Mouse (Mus musculus) retina, postnatal 1 day (tissue): Measurements from ENCODE around the gene Fam160a1.

Experiments
- DNase-seq: peaks from one replicate; pipeline ENCODE4 v3.0.0-alpha.2; 2012

Fam160a1 gene

DNA sequence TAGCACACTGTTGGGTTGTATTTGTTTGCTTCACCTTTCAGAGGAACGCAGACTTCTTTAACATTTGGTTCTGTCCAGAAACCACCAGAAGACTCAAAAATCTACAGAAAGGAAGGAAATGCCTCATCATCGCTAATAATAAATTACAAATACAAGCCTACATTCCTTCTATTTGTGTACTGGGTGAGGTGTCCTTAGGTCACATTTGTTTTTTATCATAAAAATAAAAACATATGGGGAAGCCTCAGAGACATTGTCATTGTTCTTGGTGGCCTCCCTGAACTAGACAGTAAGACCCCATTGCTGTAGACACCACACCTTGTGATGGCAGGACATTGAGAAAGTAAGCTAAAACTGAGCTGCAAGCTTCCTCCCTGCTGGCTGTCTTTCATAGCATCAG lies at the start of gene Fam160a1:
Fam160a1 (minus strand) TSS at position 101 of the 400 bp plus-strand sequence.
- DNase-seq = no peak

DNA sequence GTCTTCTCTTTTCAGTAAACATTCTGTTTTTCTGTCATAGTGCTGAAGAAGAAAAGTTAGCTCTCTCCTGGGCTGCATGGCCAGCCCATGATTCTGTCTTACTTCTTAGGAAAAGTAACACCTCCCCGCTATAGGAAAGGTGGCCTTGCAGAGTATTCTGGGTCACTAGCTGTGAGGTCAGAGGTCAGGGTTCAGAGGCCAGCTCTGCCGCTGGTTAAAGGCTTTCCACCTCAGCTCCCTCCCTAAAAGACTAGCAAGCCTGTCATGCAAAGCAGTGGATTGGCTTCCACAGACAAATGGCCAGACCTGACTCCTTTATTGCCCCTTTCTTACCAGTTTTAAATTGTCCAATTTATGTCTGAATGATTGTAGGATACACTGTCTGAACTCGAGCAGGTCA lies 46.9 kb upstream of the Fam160a1 start:
- DNase-seq = no peak

DNA sequence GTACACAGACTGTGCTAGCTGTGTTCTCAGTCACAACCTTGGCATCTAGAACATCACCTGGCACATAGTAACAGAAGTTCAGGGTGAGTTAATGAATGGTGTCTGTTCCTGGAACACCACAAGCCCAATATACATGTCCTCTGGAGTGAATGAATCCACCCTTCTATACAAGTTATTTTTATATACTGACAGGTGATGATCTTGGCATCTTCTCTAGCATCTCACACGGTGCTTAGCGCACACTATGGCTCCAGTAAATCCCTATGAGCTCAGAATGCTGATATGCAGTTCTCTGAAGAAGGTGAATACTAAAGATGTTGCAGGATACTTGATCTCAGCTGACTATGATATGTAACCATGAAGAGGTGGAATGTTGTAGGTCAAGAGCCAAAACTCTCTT lies 45.8 kb upstream of the Fam160a1 start:
- no peak for DNase-seq

DNA sequence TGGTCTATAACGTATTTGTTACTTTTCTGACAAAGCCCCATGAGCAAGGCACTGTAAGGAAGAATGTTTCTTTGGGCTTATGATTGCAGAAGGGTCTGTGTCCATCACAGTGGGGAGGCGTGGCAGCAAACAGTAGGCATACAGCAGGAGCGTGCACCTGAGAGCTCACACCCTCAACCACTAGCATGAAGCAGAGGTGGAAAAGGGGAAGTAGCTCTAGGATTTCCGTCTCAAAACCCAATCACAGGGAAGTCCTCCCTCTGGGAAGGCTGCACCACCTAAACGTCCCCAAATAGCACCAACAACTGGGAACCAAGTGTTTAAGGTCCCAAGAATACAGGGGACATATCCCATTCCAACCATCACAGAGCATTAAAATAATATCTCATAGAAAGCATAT lies 43.9 kb upstream of the Fam160a1 start:
- DNase-seq = no peak

DNA sequence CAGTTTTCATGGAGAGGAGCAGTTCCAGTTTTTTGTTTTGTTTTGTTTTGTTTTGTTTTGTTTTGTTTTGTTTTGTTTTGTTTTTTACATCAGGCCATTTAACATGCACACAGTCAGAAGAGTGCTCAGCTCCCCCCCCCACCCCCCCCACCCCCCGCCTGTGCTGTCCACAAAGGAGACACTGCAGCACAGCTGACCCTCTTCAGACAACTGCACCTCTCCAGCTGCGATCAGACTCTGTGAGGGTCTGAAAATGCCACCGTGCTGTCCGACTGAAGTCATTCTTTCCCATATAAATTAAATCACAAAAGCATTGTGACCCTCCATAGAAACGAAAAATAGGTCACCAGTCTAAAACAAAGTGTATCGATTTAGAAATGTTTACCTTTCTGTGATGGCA lies 42.2 kb upstream of the Fam160a1 start:
- DNase-seq = no peak

DNA sequence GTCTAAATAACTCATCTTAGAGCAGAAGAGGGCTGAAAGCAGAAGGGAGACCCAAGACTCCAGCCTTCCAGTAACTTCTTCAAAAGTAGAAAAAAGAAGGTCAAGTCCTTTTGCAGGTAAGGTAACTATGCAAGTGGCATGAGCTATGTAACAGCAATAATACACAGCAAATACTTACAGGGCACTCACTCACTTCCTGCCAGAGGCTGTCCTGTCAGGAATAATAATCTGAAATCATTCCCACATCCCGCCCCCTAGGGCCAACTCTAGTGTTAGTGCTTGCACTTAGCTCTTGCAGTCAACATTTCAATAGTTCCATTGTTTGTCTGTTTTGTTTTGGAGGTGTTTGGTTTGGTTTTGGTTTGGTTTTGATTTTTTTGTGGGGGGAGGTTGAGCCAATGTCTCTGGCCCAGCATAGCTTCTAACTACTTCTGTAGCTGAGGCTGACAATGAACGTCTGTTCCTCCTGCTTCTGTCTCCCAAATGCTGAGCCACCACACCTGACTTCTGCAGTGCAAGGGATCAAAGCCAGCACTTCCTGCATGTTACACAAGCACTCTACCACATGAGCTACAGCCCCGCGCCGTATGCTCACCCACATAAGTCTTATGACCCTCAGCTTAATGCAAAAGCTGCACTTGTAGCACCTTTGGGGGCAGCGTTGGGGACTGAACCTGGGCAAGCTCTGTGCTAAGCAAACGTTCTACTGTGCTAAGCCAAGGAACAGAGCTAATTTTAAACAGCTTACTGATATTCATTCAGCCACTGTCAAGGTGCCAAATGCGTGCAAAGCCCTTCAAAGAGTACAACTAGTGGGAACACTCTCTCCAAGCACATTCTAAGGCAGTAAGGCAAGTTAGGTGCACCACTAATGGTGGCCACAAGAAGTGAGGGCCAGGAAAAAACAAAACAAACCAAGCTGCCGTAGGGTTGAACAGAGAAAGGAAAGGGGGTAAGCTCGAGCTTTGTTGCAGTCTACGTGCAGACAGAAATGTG lies 41.3 kb upstream of the Fam160a1 start:
- no peak for DNase-seq

DNA sequence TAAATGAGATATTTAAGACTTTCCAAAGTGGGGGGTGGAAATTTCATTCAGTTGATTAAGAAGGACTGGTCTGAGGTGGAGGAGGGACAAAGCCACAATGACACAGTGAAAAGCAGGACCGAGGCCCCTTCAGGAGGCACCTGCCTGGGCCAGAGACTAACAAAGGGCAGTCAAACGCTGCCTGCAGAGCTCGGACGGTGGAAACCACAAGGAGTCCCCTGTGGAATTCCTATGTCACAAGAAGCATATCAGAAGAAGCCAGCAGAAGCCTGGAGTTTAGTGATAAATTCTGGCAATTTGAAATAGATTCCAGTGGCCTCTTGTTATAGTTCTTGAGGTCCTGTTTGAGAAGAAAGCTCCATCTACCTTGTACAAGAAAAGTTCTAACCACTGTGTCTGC lies 40.0 kb upstream of the Fam160a1 start:
- DNase-seq = no peak

DNA sequence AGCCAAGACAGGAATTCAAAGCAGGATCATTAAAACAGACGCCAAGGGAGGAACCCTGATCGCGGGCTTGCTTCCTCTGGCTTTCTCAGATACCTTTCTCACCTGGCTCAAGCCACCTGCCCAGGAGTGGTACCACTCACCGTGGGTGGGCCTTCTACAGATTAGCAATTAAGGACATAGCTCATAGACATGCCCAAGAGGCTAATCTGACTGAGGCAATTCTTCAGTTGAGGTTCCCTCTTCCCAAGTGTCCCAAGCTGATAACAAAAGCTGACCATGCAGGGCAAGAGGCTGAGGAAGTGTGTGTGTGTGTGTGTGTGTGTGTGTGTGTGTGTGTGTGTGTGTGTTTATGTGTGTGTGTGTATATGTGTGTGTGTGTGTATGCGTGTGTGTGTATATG lies 38.9 kb upstream of the Fam160a1 start:
- no peak for DNase-seq

DNA sequence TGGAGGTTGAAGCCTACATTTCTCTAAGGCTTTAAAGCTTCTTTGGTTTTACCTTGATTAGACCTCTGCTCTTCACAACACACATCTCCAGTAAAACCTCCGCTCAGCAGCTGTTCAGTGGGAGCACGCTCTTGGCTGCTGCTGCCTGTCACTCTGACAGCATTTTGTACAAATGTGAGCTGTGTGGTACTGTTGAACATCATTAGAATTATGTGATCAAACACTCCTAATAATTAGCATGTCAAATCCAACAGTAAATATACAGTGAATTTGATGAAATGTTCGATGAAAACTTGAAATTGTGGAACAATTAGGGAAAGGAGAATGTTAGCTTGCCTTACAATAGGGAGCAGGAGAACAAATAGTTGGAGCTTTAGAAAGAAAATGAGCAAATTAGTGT lies 38.0 kb upstream of the Fam160a1 start:
- DNase-seq = no peak

DNA sequence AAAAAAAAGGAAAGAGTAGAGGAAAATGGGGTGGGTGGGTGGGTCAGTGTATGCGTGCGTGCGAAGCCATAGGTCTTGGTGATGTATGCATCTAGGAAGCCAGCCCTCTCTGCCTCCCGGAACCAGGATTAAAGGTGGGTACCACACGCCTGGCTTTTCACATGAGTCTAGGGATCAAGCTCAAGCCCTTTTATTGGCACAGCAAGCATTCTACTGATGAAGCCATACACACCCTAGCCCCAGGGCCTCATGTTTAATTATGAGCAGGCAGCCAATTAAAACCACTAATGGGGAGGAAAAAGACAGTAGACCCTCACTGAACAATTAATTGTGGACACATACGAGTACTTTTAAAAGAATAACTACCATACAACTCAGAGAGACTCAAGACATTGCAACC lies 37.1 kb upstream of the Fam160a1 start:
- peak; percentile 33 for DNase-seq

DNA sequence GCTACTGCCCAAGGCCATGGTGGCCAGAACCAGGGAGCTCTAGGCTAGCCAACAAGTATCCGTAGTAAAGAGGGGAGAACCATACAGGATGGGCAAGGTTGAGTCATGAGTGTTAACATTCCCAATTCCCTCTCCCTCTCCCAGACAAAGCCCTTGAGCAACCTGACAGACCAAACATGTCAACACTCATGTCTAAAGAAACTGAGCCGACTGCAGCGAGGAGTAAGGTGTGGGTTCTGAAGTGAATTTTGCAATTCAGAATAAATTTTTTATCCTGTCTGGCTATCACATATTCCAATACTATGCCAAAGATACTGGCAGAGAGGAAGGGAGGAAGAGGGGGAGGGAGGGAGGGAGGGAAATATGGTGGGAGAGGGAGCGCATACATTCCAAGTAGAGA lies 36.6 kb upstream of the Fam160a1 start:
- no peak for DNase-seq

DNA sequence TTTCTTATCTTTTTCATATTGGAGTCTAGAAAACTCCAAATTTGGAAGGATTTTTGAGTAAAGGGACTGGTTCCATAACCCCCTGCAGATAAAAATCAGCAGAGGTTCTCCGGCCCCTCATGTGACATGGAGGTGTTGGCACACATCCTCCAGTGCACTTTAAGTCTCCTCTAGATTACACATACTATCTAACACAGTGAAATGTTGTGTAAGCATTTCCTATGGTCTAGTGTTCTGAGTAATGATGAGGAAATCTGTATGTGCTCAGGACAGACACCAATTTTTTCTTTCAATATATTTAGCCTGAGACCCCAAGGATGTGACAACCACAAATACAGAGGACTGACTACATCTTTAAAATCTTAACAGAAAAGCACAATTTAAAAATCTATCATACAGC lies 33.0 kb upstream of the Fam160a1 start:
- DNase-seq = no peak

DNA sequence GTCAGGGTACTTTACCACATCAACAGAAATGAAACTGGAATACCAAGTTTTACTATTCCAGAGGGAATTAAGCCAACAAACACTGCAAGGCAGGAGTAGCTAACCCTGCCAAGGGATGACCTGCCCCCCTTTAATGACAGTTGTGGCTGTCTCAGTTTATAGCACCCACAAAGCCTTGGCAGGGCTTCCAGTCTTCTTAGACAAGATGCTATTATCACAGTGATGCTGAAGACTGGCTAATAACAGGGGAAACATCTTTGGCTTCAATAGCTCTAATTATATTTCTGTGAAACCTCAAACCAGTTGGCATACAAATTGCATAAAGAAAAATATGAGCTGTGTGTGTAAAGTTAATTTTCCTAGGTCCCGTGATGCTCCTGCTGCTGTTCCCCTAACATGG lies 29.2 kb upstream of the Fam160a1 start:
- no peak for DNase-seq

DNA sequence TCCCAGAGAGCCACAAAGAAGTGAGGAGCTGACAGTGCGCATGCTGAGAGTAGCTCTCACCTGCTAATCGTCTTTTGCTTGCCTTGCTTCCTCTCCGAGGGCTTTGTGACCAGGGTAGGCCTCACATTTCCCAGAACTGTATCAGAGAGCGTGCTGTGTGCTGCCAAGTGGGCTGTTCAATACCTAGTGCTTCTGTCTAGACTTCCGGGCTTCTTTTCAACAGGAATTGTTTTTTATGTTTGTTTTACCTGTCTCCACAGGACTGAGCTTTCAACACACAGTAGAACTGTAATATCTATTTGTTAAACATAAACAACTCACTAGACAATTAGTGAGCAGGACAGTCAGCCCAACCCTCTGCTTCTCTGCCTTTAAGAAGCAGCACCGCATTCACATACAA lies 28.2 kb upstream of the Fam160a1 start:
- DNase-seq = no peak

DNA sequence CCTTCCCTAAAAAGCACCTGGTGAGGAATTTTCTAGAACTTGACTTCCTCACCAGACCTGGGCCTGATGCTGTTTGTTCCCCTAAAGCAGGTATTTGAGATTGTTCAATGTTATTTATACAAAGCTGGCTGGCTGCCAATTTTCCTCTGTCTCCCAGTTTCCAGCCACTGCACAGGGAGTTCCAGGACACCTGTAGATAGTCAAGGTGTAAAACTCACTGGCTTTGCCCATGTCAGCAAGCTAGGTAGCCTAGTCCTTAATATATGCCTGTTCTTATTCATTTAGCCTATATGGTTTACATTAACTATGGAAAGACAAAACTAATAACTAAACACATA lies 25.8 kb upstream of the Fam160a1 start:
- no peak for DNase-seq

DNA sequence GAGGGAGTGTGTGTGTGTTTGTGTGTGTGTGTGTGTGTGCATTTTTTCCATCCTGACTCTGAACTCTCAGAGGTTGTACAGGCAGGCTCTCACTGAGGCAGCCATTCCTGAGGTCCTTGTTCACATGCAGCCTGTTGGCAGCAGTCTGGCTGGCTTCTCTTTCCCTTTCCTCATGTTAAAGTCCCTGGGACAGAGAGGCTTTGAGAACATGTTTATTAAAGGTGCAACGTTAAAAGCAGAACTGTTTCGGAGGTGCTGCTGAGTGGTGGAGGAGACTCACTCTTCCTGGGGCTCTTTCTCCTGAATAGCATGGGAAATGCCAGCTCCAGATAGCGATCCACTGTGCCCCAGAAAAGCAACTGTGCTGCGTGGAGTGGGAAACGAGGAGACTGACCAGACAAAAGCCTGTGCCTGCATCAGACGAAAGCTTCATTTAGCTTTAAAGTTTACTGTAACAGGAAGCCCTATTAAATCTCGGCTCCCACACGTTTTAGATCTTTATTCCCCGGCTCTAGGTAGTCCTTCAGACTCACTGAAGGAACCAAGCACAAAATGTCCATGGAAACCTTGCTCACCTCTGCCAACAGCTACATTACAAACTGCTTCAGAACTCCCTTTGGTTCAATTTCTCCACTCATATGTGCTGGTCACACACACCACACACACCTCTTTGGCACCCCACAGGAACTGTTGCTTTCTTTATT lies 25.2 kb upstream of the Fam160a1 start:
- no peak for DNase-seq

DNA sequence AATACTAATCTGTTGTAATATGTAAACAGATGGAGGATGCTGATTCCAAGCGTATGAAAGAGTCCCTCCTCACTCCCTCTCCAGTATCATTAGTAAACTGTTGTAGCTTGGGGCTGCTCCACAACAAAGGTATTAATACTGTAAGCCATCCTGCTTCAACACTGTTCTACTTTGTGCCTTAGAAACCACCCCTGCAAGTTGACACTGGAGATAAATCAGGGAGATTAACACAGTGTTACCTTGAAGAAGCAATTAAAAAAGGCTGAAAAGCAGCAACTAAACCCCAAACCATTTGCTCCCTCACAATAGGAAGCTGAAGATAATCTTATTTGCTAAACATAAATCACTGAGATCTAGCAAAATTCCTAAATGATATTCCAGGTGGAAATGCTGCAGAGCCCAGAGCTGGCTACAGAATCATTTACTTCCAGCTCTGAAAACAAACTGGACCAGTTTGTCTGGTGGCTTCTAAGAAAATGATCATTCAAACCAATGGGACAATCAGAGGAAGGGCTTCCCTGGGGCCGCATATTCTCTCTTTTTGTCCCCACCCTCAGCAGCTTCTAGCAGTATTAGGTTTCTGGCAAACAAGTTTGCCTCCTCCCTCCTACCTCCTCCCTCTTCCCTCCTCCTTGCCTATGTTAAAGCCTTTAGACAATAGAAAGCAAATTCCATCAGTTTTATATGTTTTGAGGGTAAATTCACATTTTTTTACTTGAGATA lies 24.5 kb upstream of the Fam160a1 start:
- DNase-seq = peak; percentile 47

DNA sequence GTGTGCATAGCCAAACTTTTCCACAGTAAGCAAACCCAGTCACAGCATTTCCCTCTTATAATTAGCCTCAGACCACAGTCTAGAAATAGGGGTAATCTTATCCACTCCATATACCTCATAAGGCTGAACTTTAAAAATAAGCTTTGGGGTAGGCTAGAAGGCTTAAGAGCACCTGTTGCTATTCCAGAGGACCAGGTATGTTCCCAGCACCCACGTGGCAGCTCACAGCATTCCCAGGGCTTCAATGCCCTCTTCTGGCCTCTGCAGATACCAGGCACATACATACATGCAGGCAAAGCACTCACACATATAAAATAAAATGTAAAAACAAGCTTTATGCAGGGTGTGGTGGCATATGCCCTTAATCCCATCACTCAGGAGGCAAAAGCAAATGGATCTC lies 16.5 kb upstream of the Fam160a1 start:
- DNase-seq = no peak

DNA sequence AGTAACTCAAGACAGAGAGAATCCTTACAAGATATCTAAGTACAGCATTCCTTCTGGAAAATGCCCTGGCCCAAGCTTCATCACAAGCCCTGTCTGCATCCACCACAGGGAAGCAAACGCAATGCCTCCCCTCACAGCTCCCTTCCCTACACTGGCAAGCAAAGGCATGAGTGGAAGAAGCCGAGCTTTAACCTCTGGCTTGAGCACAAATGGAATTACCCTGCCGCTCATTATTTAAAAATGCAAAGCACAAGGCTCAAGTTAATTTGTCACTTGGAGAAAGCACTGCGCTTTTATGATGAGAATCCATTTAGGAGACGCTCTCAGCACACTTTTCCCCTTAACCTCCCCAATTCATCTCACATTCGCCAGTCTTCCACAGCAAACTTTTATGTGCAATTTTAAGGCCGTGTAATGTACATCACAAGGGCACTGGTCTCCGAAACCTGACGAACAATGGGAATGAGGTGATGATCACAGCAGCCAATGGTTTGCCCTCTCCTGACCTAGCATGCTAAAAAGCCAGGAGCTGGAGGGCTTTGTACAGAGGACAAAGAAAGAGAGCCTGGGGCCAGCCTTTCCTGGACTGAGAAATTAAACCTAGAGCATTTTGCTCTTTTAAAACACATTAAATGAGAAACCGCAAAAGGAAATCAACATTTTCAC lies 15.5 kb upstream of the Fam160a1 start:
- no peak for DNase-seq

DNA sequence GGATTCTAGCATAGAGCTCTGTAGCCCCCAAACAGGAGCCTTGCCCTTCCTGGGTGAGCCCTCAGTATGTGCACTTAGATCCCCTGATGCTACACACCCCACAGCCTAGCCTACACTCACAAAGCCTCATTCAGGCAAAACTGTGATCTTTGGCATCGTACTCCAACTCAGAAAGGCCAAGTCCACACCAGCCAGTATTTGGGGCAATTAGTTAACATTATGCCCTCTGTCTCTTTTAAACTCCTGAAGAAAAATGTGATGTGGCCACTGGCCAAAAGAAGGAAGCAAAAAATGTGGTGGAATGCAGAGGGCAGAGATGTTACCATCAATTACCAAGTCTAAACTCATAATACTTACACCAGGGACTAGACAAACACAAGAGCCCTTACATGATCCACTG lies 14.7 kb upstream of the Fam160a1 start:
- DNase-seq = no peak

DNA sequence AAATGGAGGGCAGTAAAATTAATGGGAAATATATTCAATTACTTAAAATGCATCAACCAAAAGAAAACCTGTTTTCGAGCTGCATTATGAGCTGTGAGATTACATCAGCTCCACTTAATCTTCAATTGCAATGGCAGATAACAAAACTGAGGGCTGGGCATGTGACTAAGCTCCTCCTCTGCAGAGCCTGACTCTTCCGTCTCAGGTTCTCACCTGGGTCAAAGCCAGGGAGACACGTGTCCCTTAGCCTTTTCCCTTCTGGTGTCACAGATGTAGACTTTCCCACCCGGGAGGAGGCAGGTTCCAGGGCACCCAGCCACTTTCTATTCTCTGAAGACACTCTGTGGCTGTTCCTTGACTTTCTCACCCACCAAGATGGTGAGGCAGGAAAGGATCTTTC lies 12.0 kb upstream of the Fam160a1 start:
- no peak for DNase-seq

DNA sequence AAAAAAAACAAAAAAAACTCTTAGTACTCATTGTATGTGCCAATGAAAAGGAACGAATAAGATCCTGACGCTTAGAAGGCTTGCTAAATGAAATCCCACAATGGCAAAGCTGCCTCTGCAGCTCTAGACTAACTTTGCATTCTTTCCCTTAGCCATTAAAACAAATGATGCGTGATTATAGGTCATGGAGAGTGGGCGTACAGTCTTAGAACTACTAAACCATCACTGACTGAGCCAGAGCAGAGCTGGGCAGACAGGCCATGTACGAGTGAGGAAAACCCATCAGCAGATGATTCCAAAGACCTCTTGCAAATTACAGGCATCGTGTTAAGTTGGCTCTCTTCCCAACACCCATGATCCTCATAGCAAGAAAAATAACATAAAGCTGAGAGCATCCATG lies 10.7 kb upstream of the Fam160a1 start:
- DNase-seq = no peak

DNA sequence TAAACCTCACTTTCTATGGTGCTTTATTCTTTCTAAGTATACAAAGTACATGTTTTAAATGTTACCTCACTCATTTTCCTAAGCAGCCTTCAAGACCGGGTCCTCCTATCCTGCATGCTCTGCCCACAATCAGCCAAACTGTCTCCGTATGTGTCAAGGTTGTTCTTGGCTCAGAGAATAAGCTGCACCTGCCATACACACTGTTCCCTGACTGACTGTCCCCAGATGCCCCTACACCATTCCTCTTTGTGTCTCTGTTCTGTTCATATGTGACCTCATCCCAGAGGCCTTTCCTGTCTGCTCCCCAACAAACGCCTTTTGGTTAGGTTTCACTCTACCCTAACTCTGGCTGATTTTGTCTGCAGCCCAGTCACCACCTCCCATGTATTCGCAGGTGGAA lies 10.2 kb upstream of the Fam160a1 start:
- DNase-seq = no peak
